Mouse (Mus musculus) kidney, postnatal 0 days (tissue): ENCODE results near the gene Gm42906. TPM values are rescaled to one million over a fixed set of nuclear protein-coding genes. Genes with fewer than 3 reads are reported as not detected.

Source experiments
- ATAC-seq: fragments of 200-750 bp; cut with Nextera tagmentation; replicated peaks from 2 replicates; pipeline ENCODE4 v1.8.0; 2017; ENCODE audit warnings: low read depth, moderate number of reproducible peaks, moderate TSS enrichment, moderate library complexity; ENCODE audit not compliant: low FRiP score
- DNase-seq: peaks from one replicate; pipeline ENCODE4 v3.0.0-alpha.2; 2016; ENCODE audit warnings: low spot score
- H3K27ac ChIP-seq: fragments of 300-500 bp; sonication (generic); 2 replicates; pipeline ENCODE4 v1.5.1; 2014; ENCODE audit warnings: mild to moderate bottlenecking
- H3K27me3 ChIP-seq: fragments of 300-500 bp; sonication (generic); 2 replicates; pipeline ENCODE4 v1.6.1; 2014; ENCODE audit warnings: low read length, mixed read lengths; ENCODE audit not compliant: insufficient read depth
- H3K36me3 ChIP-seq: fragments of 300-500 bp; sonication (generic); 2 replicates; pipeline ENCODE4 v1.6.1; 2014; ENCODE audit warnings: low read length, mixed read lengths; ENCODE audit not compliant: insufficient read depth
- H3K4me1 ChIP-seq: fragments of 300-500 bp; sonication (generic); replicated peaks from 2 replicates; pipeline ENCODE4 v1.6.1; 2014; ENCODE audit warnings: antibody characterized with exemption, low read length, mixed read lengths; ENCODE audit not compliant: insufficient read depth
- H3K4me2 ChIP-seq: fragments of 300-500 bp; sonication (generic); 2 replicates; pipeline ENCODE4 v1.6.1; 2014; ENCODE audit warnings: mild to moderate bottlenecking, low read length, moderate library complexity, mixed read lengths
- H3K4me3 ChIP-seq: fragments of 300-500 bp; sonication (generic); replicated peaks from 2 replicates; pipeline ENCODE4 v1.5.1; 2014; ENCODE audit warnings: low read depth, low read length
- H3K9ac ChIP-seq: fragments of 300-500 bp; sonication (generic); 2 replicates; pipeline ENCODE4 v1.6.1; 2014; ENCODE audit warnings: low read depth, low read length
- H3K9me3 ChIP-seq: fragments of 300-500 bp; sonication (generic); replicated peaks from 2 replicates; pipeline ENCODE4 v1.6.1; 2016; ENCODE audit warnings: low read length, inconsistent platforms, mixed read lengths
- CTCF ChIP-seq: IDR thresholded peaks from 2 replicates; pipeline ENCODE4 v1.5.1; 2016; ENCODE audit warnings: antibody characterized with exemption, low read depth, mild to moderate bottlenecking, moderate library complexity
- WGBS: fragments of 180-500 bp; shearing (Covaris S2); extraction: QIAGEN DNeasy Blood & Tissue Kit; methylation state at CpG from one replicate; pipeline ENCODE4 v1.1.7; 2014; 5-methylcytosine and 5-hydroxymethylcytosine counted together
- polyA plus RNA-seq: library from polyadenylated mRNA; unstranded; fragments of >200 nt; fragmentation: Nextera tagmentation; extraction: Ambion mirVana; gene quantifications from 2 replicates; pipeline ENCODE4 v1.2.1, GENCODE M21; 2015

Gene Gm42906
- polyA plus RNA-seq, 1 experiment from 2014 or later: not detected

DNA sequence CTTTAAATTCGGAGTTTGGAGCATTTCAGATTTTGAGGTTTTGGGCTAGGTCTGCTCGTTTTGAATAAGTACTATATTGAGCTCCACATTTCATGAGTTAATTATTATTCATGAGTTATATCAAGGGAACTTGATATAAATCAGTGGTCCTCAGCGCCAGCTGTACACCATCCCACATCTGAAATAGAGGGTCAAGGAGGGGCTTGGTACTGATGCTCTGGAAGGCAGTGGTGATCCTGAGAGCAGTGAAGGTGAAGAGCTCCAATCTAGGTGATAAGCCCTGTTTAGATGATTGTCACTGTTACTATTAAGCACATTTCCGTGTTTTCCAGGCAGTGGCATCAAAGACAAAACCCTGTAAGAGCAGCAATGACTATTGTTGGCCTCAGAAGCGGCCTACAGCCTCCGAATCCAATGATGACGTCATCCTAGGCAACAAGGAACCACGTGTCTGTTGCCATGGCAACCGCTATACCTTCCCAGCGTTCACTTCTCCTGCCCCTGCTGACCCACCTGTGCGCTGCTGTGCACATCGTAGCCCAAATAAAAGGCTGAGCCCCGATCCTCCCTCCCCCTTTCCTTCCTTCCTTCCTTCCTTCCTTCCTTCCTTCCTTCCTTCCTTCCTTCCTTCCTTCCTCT lies 199.5 kb downstream of the Gm42906 start:
- 76% methylated on average over 13 of the region's 13 CpGs for WGBS
- DNase-seq: no peak
- no peak overlapping the region for H3K27ac ChIP-seq

DNA sequence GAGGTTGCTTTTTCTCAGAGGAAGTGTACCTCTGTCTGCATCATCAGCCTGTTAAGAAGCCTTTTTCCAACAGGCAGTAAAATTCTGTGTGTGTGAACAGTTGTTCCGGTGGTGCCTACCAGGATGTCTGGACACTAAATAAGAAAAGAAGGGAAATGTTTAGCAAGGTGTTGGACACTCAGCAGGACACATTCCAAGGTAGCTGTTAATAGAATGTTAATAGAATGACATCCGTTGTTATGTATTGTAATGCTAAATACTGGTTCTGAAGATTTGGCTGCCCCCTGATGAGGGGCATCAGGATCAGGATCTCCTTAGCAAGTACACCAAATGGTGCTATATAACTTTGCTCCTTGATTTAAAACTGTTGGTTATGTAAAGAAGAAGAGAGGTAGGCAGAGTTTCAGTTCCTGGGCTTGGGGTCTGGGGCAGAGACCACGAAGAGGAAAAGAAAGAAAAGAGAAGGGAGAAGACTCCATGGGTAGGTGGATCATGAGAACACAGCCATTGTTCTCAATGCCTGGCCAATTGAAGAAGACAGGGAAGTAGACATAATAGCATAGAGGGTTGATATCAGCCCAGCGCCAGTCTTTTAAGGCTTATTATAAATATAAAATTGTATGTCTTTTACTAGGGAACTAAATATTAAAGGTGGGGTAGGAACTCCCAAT lies 204.1 kb downstream of the Gm42906 start:
- TF ChIP-seq CTCF: no peak

More for the DNA sequence above, 199.5 kb downstream of the Gm42906 start:
- TF ChIP-seq CTCF: no peak
- ATAC-seq: no peak
- Histone ChIP-seq H3K4me3 (no peak overlapping the region), H3K27me3 (no peaks in the 10 kb centered on the region), H3K4me2 (no peak overlapping the region), H3K9me3 (no peaks in the 10 kb centered on the region), H3K9ac (no peak overlapping the region), H3K4me1 (peaks cover 8% of the 10 kb centered on the region), H3K36me3 (no peaks in the 10 kb centered on the region)

DNA sequence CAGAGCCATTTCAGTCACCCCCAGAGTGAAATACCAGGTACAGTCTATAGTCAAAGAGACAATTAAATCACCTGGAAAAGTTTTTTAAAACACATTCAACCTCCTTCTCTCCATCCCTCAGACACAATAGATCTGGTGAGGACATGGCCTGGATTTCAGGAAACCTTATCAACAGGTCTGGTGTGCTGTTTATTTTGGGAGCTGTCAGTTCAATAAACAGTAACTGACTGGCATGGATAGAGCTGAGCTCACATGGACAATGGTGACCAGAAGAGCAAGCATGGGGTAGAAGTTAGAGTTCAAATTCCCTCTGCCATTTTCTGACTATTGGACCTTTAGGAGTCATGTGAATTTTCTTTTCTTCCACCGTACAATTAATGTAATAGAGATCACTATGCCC lies 205.2 kb downstream of the Gm42906 start:
- H3K9me3 ChIP-seq: no peaks in the 10 kb centered on the region
- 95% methylated on average over 1 of the region's 1 CpGs for WGBS
- H3K4me3 ChIP-seq: no peak overlapping the region
- ATAC-seq (no peak), DNase-seq (no peak)
- no peak overlapping the region for H3K27ac ChIP-seq
- H3K4me1 ChIP-seq: 0 out of 2 replicates have a peak, but pooled peaks cover 5% of the 10 kb centered on the region
- TF ChIP-seq CTCF: no peak
- H3K4me2 ChIP-seq: no peak overlapping the region
- no peaks in the 10 kb centered on the region for H3K36me3 ChIP-seq
- H3K9ac ChIP-seq: no peak overlapping the region
- no peaks in the 10 kb centered on the region for H3K27me3 ChIP-seq

More for the DNA sequence above, 204.1 kb downstream of the Gm42906 start:
- 0 out of 2 replicates have a peak, but pooled peaks cover 2% of the 10 kb centered on the region for H3K4me1 ChIP-seq
- no peak overlapping the region for H3K4me3 ChIP-seq
- H3K9me3 ChIP-seq: no peaks in the 10 kb centered on the region
- no peak overlapping the region for H3K4me2 ChIP-seq
- no peak overlapping the region for H3K27ac ChIP-seq
- DNase-seq (no peak), ATAC-seq (no peak)
- H3K9ac ChIP-seq: no peak overlapping the region
- H3K27me3 ChIP-seq: no peaks in the 10 kb centered on the region
- no peaks in the 10 kb centered on the region for H3K36me3 ChIP-seq
- 58% methylated on average over 4 of the region's 4 CpGs for WGBS

DNA sequence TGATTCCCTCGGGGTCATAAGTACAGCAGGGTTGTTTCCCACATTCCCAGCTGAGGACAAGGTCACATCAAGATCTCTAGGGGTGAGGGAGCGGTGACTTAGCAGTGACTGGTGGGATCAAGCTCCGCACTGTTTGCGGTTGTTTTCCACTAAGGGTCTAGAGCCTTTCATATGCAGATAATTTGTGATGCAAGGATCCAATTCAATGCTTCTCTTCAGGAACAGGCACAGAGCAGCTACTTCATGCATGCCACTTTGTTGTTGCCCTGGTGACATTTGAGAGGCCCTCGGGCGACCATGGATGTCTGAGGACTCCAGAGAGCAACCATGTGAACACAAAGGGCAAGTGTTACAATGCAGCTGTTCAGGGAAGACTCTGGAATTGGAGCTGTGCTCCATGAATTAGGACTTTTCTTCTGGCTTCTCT lies 209.3 kb downstream of the Gm42906 start:
- ATAC-seq: peak; percentile 52; the same call in 1 of the 2 replicates
- DNase-seq: peak; percentile 60
- TF ChIP-seq CTCF: 0 out of 2 replicates have a peak, but pooled peaks have one; percentile 5
- Histone ChIP-seq H3K27me3 (no peaks in the 10 kb centered on the region), H3K4me2 (no peak overlapping the region), H3K36me3 (no peaks in the 10 kb centered on the region), H3K27ac (no peak overlapping the region), H3K9me3 (no peaks in the 10 kb centered on the region), H3K9ac (no peak overlapping the region), H3K4me3 (no peak overlapping the region), H3K4me1 (0 out of 2 replicates have a peak, but pooled peaks cover 5% of the 10 kb centered on the region)
- 27% methylated on average over 6 of the region's 6 CpGs for WGBS

DNA sequence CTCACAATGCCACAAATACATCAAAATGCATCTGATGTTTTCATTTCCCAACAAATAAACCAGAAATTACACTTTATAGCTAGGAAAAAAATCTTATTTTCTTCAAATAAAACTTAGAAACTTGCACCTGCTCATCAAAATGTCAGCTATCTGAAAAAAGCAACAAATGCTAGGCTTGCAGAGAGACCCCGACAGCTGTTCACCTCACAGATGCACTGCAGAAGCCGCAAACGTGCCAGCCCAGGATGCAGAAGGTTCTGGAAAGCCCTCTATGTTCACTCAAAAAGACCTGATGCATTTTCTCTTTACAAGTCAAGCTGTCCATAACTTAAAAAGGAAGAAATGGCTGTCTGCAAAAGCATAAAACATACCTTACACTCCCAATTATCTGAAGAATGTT lies 214.9 kb downstream of the Gm42906 start:
- Histone ChIP-seq H3K27me3 (no peaks in the 10 kb centered on the region), H3K4me3 (no peak overlapping the region), H3K4me1 (no peaks in the 10 kb centered on the region), H3K9me3 (no peaks in the 10 kb centered on the region), H3K27ac (no peak overlapping the region), H3K9ac (no peak overlapping the region), H3K36me3 (no peaks in the 10 kb centered on the region), H3K4me2 (no peak overlapping the region)
- 73% methylated on average over 3 of the region's 3 CpGs for WGBS
- no peak for TF ChIP-seq CTCF
- ATAC-seq (no peak), DNase-seq (no peak)

DNA sequence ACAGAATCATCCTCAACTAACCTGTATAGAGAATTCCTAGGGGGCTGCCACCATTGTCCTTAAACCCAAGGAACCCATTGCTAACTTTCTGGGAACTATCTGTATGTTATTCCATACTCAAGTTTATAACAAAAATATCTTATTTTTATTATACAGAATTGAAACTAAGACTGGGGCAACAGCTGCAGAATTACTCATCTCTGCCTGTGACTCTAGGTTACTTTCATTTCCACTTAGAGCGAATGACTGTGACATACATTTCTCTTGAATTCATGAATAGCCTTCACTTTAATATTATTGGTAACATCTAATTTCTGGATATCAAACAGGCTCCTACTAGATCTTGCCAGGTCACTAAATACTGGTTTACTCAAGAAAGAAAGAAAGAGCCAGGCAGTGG lies 217.1 kb downstream of the Gm42906 start:
- Histone ChIP-seq H3K4me3 (no peak overlapping the region), H3K27me3 (no peaks in the 10 kb centered on the region), H3K27ac (no peak overlapping the region), H3K4me2 (no peak overlapping the region), H3K9ac (no peak overlapping the region), H3K36me3 (no peaks in the 10 kb centered on the region), H3K4me1 (no peaks in the 10 kb centered on the region), H3K9me3 (no peaks in the 10 kb centered on the region)
- ATAC-seq: no peak
- DNase-seq: no peak
- TF ChIP-seq CTCF: no peak
- 96% methylated on average over 1 of the region's 1 CpGs for WGBS
